Mouse (Mus musculus) c-Kit-positive CD71-positive TER-119-positive erythroid progenitor cells, embryonic 14.5 days (primary cell): ENCODE measurements around the gene Thsd4.

ENCODE experiments used
- DNase-seq: peaks from one replicate; pipeline ENCODE4 v3.0.0-alpha.2; 2013; ENCODE audit warnings: low spot score

Gene Thsd4

DNA sequence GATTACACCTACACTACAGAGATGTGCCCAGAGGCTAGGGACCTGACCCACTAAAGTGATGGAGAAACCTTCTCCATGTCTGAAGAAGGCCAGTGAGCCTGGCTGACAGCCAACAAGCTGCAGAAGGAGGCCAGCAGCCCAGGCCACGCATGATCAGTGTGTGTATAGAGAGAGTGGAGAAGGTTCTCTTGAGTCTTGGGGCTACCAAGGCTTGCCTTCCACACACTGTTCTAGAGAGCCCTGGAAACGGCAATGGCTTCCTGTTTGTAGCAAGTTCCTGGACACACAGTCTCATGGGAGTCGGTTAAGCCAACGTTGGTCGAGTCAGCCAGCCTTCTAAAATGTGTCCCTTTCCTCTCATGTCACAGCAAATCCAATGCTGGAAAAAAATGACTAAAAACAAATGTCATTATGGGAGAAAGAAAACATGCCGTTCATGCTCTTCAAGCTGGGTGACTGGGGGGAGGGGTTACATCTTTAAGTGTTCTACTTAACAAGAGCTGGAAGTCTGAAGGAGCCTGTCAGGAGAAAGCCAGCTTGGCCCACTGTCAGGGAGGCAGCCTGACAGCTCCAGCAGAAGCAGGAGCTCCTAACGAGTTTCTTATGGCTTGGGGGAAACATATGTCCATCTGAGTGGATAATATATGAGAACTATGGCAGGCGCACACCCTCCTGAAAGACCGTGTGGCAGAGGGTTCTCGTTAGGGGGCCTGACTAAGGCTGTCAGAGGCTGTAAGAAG is 257.1 kb downstream of the Thsd4 start:
- no peak for DNase-seq

DNA sequence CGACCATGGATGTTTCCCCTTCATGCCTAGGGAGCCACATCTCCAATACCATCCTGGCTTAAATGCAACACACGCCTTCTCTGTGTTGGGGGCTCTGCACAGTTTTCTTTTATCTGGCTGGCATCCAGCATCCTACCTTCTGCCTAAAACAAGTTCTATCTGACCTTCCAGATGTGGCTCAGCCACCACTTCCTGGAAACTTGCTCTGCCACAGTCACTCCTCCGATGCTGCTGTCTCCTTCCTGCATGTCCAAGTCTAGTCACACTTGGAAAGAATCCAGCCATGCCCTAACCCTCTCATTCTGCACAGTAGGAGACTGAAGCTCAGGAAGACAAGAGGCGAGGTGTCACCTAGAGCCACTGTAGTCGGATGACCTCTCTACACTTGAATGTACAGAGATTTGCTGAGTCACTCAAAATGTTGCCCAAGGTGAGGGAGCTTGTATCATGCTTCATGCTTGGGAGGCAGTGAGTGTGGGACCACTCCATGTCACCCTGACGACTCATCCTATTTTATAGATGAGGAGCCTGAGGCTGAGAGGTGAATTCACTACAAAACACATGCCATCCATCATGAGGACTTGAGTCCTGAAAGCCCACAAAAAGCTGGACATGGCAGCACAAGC is 259.2 kb downstream of the Thsd4 start:
- no peak for DNase-seq

- no peak for DNase-seq
These were observed 262.2 kb downstream of the Thsd4 start for GRCm38 (mm10) chr9:60259626-60260025.

- DNase-seq = no peak
These were observed 270.1 kb downstream of the Thsd4 start for GRCm38 (mm10) chr9:60251765-60252164.

DNA sequence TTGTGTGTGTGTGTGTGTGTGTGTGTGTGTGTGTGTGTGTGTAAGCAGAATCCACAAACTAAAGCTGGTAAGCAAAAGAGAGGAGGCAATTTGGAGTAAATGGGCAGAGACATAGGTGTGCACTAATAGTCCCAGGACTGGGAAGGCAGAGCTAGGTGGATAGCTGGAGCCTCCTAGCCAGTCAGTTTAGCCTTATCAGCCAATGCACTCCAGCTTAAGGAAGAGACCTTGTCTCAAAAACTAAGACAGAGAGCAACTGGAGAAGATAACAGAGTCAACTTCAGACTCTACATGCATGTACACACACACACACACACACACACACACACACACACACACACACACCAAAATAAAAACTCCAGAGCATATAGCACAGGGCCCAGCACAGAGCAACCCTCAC is 271.4 kb downstream of the Thsd4 start:
- no peak for DNase-seq

DNA sequence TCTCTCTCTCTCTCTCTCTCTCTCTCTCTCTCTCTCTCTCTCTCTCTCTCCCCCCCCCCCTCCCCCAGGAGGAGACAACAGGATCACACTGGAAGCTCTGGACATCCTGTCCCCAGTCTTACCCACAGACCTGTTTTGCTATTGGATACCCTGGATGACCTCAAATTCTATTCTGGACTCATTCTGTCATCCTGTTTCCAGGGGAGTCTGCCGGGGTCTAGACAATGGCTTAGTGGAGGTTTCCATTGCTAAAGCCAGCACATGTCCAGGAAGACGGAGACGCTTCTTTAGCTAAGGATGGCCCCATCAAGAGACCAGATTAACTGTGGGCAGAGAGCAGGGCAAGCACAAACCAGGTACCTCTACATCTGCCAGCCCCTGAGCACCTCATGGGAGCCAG is 273.8 kb downstream of the Thsd4 start:
- DNase-seq = no peak

DNA sequence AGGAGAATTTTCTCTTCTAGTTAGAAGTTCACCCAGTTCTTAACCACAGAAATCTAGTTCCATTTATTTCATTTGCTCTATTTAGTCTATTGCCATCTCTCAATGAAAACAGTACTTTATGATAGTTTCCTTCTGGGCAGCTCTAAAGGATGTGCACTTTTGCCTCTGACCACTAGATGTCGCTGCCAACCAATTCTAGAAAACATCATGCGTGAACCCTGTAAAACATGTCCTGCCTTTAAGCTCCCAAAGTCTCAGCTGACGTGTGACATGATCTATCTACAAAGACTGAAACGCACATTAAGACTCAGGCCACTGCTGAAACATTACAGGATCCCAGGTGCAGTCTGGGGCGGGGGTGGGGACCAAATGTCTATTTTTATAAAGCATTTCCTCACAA is 276.9 kb downstream of the Thsd4 start:
- DNase-seq = peak; percentile 59

- no peak for DNase-seq
These were observed 278.3 kb downstream of the Thsd4 start for GRCm38 (mm10) chr9:60243503-60243902.

DNA sequence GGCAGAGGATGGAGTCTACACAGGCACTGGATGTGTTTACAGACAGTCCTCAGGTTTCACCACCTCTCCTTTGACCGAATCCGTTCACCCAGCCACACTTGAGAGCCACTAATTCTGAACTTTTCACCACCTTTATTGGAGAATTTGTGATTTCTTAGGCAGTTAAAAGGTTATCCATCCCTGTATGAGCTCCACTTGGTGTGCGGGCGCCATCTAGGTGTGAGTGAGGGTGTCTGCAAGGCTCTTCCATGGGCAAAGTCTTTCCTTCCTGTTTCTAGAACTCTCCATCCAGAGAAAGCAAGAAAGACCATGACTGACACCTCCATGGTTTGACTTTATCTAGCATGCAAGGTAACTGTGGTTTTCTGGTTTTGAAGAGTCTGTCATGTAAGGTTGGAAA is 284.2 kb downstream of the Thsd4 start:
- no peak for DNase-seq

DNA sequence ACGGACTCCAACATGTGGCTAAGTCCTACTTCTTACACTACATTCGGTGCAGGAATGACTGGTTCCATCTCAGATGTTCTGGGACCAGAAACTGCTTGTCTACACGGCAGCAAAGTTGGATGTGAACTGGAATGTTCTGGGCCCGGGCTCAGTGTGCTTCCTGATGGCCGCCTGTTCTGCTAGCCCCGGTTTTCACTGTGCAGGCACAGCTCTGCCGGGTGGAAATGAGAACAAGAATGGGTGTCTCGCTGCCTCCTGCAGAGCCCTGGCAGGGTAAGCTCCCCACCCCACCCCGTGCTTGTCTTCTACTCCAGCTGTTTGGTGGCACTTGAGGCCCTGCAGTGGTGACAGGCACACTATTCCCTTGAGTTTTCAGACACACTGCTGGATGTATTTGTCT is 285.7 kb downstream of the Thsd4 start:
- no peak for DNase-seq

DNA sequence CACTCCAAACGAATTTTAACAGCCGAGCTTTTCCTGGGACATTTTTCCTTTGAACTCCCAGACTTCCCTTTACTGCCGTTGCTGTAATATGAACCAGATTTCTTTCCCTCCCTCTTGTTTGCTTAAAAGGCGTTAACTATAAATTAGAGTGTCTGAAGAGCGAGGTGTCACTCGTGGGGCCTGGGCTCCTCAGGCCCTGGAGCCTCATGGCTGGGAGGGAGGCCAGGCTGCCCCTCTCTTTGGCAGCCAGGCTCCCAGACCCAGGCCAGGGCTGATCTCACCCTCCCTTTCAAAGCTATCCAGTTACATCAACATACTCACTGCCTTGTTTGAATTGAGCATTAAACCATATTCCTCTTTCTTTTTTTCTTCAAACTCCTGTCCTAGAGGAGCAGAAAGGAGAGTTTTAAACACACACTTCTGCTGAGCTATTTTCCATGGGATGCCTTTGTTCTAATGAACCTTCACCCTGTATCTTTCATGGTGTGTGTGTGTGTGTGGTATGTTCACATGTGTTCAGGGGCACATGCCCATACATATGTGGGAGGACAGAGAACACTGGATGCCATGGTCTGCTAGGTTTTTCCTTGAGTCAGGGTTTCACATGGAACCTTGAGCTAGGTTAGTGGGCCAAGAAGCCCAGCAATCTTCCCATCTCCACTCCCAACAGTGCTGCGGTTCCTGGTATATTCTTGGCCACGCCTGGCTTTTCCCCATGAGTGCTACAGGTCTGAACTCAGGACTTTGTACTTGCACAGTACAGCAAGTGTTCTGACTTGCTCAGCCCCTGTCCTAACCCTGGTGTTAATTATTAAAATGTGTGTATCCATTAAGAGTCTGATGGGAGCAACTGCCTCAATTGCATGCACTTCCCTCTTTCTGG is 287.4 kb downstream of the Thsd4 start:
- DNase-seq = no peak

GRCm38 (mm10) chr9:60231981-60232881 is 289.6 kb downstream of the Thsd4 start:
- no peak for DNase-seq

GRCm38 (mm10) chr9:60229496-60229895 is 292.4 kb downstream of the Thsd4 start:
- DNase-seq = no peak

- no peak for DNase-seq
These were observed 294.1 kb downstream of the Thsd4 start for GRCm38 (mm10) chr9:60227727-60228126.

GRCm38 (mm10) chr9:60226679-60227078 is 295.2 kb downstream of the Thsd4 start:
- DNase-seq = no peak

GRCm38 (mm10) chr9:60226155-60226554 is 295.7 kb downstream of the Thsd4 start:
- no peak for DNase-seq

- DNase-seq = no peak
These were observed 296.4 kb downstream of the Thsd4 start for GRCm38 (mm10) chr9:60225453-60225852.

GRCm38 (mm10) chr9:60224039-60224695 is 297.7 kb downstream of the Thsd4 start:
- DNase-seq = no peak

DNA sequence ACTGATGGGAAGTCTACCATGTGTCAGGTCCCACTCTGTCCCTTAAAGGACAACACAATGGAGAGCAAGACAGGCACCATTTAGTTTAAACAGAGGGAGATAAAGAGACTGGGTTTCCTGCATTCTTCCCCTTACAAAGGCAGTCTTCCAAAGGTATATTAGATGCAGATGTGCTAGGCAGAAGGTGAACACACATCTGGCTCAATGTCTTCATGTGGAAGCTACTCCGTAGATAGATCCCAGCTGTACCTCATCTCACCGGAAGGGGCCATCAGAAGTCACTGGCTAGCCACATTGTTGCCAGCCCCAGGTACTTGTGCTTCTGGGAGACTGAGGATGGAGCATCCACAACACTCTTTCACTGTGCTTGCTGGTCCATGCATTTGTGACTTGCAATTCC is 301.4 kb downstream of the Thsd4 start:
- no peak for DNase-seq

DNA sequence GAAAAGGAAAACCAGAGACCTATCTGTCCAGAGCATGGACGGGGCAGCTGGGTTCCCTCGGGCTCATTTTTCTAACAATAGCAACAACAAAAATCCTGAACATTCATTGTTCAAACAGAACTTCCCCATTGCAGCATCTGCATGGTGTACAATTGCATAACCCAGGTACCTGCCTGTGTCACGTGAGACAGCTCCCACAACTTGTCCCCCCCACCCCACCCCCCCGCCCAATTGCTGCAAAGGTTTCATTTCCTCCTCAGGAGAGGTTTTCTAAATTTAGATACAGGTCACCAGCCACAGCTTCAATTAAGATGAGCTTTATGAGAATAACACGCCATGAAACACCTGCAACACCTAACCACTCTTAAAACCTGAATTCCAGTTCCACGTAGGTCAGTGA is 303.4 kb downstream of the Thsd4 start:
- DNase-seq = no peak

GRCm38 (mm10) chr9:60216029-60216428 is 305.8 kb downstream of the Thsd4 start:
- no peak for DNase-seq
